Mouse (Mus musculus): Measurements from ENCODE around the gene Ttc28. TPM values are rescaled to one million over a fixed set of nuclear protein-coding genes. Genes with fewer than 3 reads are reported as not detected.
A peak's percentile ranks its signal among the peaks of the same experiment; 100 is the strongest.

Ttc28 gene
- polyA plus RNA-seq, 1 experiment from 2014 or later: 10.2 TPM

DNA sequence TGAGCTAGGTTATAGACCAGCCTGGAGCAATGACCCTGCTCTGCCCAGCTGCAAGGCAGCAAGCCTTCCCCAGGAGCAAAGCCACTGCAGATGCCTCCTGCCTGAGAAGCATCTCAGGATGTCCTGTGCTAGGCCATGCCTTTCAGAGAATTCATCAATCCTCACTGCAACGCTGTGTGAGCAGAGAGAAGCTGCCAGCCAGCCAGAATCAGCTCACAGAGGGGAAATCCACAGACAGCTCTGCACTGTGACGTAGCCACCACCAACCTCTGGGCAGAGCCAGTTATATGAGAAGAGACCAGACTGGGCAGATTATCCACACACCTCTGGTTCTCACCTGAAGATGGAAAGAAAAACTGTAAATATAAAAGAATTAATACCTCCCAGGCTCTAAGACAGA, 315.2 kb downstream of the Ttc28 start:
- peak overlapping the region; percentile 23; the same call in 1 of the 2 replicates for H3K27ac ChIP-seq
- H3K4me1 ChIP-seq: peaks cover 6% of the 10 kb centered on the region; the same call in 1 of the 2 replicates
- ATAC-seq (ENCODE audit: insufficient read depth, low FRiP score, low read depth): no peak
- no peaks in the 10 kb centered on the region for H3K36me3 ChIP-seq
- H3K27me3 ChIP-seq (replicated peaks): no peaks in the 10 kb centered on the region
- H3K9me3 ChIP-seq: no peaks in the 10 kb centered on the region
- 59% methylated on average over 2 of the region's 2 CpGs for WGBS
- no peak overlapping the region for H3K9ac ChIP-seq
- H3K4me2 ChIP-seq: no peak overlapping the region
- no peak overlapping the region for H3K4me3 ChIP-seq (replicated peaks)

DNA sequence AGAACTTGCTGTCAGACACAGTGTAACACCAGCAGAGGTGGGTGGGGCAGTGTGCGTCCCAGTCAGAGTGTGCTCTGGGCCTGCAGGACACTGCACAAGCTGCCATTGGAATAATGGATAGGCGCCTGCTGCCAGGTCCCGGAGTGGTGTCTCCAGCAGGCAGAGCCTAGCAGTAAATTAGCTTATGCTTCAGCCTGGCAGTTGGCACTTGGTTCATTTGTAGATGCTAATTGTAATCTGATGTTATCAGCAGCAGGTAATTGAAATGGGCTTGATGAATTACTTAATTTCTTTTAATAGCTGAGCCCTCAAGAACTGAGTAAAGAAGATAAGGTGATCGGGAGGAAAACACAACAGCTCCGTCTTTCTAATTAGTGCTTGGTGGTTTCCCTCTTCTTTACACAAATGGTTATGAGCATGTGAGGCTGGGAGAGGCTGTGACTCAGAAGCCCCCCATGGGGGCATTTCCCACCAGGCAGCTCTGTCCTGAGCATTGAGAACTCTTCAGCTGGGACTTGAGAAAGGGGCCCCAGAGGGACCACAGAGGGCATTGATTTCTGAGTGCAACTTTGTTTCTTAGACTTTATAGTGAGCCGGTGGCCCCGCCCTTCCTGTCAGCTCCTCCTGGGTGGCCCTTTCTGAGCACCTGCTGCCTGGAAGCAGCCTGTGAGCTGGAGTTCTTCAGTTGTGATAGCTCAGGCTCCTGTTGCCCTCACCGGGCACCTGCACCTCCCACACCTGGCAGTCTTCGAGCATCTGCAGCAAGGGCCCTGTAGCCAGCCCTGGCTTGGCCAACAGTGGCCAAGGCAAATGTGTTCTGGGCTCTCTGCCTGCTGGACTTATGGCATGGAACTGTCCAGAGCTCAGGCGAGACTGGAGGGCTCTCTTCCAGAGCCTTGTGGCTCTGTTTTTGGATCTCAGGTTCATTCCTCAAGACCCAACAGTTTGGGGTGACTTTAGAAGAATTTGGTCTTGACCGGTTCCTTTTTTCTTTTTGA, 316.2 kb downstream of the Ttc28 start:
- no peak overlapping the region for H3K9ac ChIP-seq
- H3K36me3 ChIP-seq: no peaks in the 10 kb centered on the region
- no peaks in the 10 kb centered on the region for H3K27me3 ChIP-seq (replicated peaks)
- no peak overlapping the region for H3K4me3 ChIP-seq (replicated peaks)
- peaks cover 10% of the 10 kb centered on the region; the same call in 1 of the 2 replicates for H3K4me1 ChIP-seq
- peak overlapping the region; percentile 37; the same call in 1 of the 2 replicates for H3K27ac ChIP-seq
- H3K4me2 ChIP-seq: no peak overlapping the region
- H3K9me3 ChIP-seq: no peaks in the 10 kb centered on the region
- 44% methylated on average over 11 of the region's 11 CpGs for WGBS
- 0 out of 2 replicates have a peak, but pooled peaks have one; percentile 37 for ATAC-seq (ENCODE audit: insufficient read depth, low FRiP score, low read depth)

DNA sequence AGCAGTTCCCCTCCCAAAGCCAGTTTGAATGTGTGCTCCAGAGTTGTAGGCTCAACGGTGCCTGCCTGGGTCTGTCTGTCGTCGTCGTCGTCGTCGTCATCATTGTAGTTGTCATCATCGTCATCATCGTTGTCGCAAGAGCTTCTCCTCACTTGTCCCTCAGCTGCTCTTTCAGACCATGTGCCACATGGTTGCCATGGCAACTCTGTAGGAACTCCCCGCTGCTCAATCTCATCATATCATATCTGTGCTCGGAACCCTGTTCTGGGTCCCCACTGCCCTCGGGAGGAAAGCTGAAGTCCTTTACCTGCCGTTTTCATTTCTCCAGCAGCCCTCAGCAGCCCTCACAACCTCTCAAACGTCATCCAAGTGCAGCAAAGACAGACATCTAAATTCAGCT, 318.1 kb downstream of the Ttc28 start:
- Histone ChIP-seq H3K9ac (no peak overlapping the region), H3K4me3 (replicated peaks) (no peak overlapping the region), H3K4me1 (peaks cover 19% of the 10 kb centered on the region), H3K9me3 (no peaks in the 10 kb centered on the region), H3K27me3 (replicated peaks) (no peaks in the 10 kb centered on the region), H3K4me2 (no peak overlapping the region), H3K27ac (no peak overlapping the region), H3K36me3 (no peaks in the 10 kb centered on the region)
- 89% methylated on average over 15 of the region's 15 CpGs for WGBS
- ATAC-seq (ENCODE audit: insufficient read depth, low FRiP score, low read depth): no peak

DNA sequence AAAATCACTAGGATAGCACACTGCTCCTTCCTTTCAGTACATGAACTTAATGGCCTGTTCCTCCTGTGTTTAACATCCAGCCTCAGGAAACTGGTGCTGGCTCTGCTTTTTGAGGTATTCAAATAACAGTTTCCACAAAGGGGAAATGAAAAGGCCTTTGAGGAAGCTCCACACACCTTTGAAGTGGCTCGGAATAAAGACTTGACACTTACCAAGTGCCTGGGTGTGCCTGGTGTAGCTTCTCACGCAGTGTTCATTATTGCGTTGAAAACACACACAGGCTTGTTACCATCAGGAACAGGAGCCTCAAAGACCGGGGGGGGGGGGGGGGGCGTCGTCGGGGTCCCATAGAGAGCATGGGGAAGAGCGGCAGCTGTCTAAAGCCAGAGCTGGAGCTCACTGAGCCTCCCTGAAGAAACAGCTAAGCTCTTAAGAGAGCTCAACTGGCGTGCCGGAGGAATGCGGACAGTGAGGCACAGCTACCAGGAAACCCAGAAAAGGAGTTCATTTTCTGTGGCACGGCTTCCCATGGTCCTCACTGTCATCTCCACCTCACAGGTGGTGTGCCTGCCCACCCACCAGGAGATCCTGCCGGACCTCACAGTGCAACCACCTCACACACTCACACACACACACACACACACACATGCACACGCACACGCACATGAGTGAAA, 320.7 kb downstream of the Ttc28 start:
- no peak overlapping the region for H3K27ac ChIP-seq
- ATAC-seq (ENCODE audit: insufficient read depth, low FRiP score, low read depth): no peak
- H3K9ac ChIP-seq: no peak overlapping the region
- no peak overlapping the region for H3K4me2 ChIP-seq
- 42% methylated on average over 15 of the region's 15 CpGs for WGBS
- no peaks in the 10 kb centered on the region for H3K9me3 ChIP-seq
- no peaks in the 10 kb centered on the region for H3K36me3 ChIP-seq
- no peak overlapping the region for H3K4me3 ChIP-seq (replicated peaks)
- no peaks in the 10 kb centered on the region for H3K27me3 ChIP-seq (replicated peaks)
- peaks cover 33% of the 10 kb centered on the region for H3K4me1 ChIP-seq

DNA sequence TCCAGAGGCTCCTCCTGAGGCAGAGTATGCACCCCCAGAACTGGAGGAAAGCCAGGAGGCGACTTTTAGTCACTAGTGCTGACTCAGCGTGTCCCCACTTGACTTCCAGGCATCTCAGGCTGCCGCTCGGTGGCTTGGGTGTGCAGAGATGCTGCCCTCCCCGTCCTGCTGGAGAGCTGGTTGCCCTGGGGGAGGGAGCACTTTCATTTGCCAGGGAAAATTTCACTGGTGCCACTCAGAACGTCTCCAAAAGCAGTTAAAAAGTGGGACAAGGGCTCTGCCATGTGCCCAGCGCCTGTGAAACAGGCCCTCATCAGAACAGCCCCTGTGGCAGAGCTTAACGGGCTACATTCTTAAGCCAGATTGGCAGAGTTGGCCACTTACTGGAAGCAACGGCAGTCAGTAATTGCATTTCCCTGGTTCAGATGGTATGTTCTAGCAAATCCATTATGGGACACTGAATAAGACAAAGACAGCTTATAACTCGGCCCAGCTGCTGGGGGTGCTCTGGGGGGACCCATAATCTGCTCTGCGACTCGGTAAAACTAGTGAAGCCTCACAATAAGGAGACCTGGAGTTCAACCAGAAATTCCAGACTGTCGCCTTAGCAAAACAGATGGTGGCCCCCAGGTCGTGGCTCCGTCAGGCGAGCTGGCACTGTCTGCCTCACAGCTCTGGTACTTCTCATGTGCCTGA, 321.5 kb downstream of the Ttc28 start:
- H3K4me3 ChIP-seq (replicated peaks): no peak overlapping the region
- H3K27ac ChIP-seq: no peak overlapping the region
- no peak overlapping the region for H3K4me2 ChIP-seq
- H3K4me1 ChIP-seq: peaks cover 29% of the 10 kb centered on the region
- WGBS: 51% methylated on average over 16 of the region's 16 CpGs
- H3K9ac ChIP-seq: 0 out of 2 replicates have a peak overlapping the region, but pooled peaks have one; percentile 9
- H3K36me3 ChIP-seq: no peaks in the 10 kb centered on the region
- ATAC-seq (ENCODE audit: insufficient read depth, low FRiP score, low read depth): no peak
- H3K27me3 ChIP-seq (replicated peaks): no peaks in the 10 kb centered on the region
- H3K9me3 ChIP-seq: no peaks in the 10 kb centered on the region

DNA sequence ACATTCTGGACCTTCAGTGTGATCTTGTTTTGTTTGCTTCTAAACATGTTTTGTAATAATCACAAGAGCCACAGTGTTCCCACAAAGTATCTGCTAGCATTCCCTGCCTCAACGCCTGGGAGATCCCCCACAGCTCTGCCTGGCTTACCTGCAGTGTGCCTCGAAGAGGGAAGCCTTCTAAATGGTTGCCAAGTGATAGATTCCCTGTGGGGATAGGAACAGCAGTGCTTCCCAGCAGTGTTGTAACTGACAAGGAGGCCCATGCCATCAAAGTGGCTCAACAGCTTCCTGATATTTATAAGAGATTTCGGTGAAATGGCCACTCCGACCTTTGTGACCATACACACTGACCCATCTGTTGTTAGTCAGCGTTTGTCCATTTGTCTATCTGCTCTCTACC, 324.6 kb downstream of the Ttc28 start:
- Histone ChIP-seq H3K27me3 (replicated peaks) (no peaks in the 10 kb centered on the region), H3K27ac (no peak overlapping the region), H3K9me3 (no peaks in the 10 kb centered on the region), H3K4me2 (no peak overlapping the region), H3K9ac (no peak overlapping the region), H3K4me1 (peaks cover 37% of the 10 kb centered on the region), H3K36me3 (no peaks in the 10 kb centered on the region), H3K4me3 (replicated peaks) (no peak overlapping the region)
- WGBS: 73% methylated on average over 5 of the region's 5 CpGs
- ATAC-seq (ENCODE audit: insufficient read depth, low FRiP score, low read depth): no peak

DNA sequence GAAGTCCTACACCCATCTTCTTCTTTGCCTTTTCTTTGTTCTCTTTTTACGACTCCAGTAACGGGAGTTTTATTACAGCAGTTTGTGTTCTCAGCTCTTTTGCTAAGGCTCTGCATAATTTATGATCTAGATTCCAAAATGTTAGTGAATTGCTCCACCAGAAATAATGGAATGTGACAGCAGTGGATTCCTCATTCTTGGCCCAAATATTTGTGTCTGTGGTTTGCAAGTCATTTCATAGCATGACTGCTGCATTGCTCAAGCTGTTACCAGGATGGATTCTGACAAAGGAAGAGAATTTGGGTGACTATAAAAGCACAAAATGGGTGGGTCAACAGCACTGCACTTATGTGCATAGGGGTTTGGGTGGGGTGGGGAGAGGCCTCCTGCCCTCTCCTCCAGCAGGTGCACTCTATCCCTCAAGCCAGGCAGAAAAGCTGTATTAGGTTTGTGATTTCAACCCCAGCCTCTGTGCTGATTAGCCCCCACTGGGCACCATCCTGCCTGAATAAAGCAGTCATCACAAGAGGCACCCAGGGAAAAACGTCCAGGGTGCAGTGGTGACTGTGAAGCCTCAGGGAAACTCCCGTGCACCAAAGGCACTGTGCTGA, 325.5 kb downstream of the Ttc28 start:
- 34% methylated on average over 4 of the region's 4 CpGs for WGBS
- Histone ChIP-seq H3K4me3 (replicated peaks) (no peak overlapping the region), H3K36me3 (no peaks in the 10 kb centered on the region)

DNA sequence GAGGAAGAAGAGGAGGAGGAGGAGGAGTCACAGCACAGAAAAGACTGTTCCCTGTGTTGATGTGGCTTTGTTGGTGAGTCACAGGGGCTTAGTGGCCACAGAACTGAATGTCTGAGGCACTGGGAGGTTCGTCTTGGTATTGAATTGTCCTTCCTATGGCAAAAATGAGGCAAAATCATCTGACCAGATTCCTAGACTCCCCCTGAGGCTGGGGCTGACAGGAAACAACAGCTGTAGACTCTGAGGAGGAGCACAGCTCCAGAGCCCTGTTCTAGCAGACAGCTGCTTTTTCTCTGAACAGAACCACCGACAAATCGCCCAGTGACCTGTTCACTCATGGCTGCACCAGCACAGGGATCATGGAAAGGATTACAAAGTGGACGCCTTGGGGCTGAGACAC, 326.2 kb downstream of the Ttc28 start:
- H3K4me3 ChIP-seq (replicated peaks): no peak overlapping the region
- WGBS: 17% methylated on average over 4 of the region's 4 CpGs
- no peak; the same call in 1 of the 2 replicates for ATAC-seq (ENCODE audit: insufficient read depth, low FRiP score, low read depth)

More for the DNA sequence above, 325.5 kb downstream of the Ttc28 start:
- ATAC-seq (ENCODE audit: insufficient read depth, low FRiP score, low read depth): no peak
- H3K27me3 ChIP-seq (replicated peaks): no peaks in the 10 kb centered on the region
- no peaks in the 10 kb centered on the region for H3K9me3 ChIP-seq
- H3K4me2 ChIP-seq: no peak overlapping the region
- peak overlapping the region; percentile 35; the same call in 1 of the 2 replicates for H3K27ac ChIP-seq
- H3K4me1 ChIP-seq: peaks cover 37% of the 10 kb centered on the region
- no peak overlapping the region for H3K9ac ChIP-seq

DNA sequence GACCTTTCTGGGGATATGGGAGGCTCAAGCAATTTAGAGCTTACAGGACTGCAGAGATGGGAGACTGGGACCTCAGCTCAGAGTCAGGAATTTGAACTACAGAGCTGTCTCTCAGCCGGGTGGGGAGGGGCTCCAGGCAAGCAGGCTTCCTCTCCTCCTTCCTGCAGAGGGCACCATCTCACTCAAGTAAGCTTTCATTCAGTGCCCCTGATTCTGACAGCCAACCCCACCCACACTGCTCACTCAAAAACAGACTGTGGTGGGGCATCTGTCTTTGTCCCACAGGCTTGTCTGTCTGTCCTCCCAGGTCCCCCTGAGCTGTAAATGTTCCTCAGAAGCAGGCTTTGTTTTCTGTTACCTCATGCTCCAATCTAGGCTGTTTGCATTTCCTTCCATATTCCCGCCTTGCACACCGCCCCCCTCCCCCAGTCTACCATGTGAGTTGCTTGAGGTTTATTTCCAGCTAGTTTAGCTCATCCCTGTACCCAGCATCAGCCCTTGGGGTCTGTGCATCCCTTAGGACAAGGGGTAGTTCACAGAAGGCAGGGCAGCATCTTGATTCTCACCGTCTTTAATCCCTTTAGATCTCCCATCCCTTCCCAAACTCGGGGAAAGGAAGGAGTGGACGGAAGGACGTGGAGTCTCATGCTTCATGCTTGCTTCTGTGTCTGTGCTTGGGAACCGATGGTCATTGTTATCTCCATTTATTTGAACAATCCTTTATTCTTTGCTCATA, 328.5 kb downstream of the Ttc28 start:
- Histone ChIP-seq H3K36me3 (no peaks in the 10 kb centered on the region), H3K9ac (no peak overlapping the region), H3K4me1 (peaks cover 20% of the 10 kb centered on the region), H3K27ac (no peak overlapping the region), H3K4me2 (peak overlapping the region; percentile 37), H3K27me3 (replicated peaks) (no peaks in the 10 kb centered on the region), H3K4me3 (replicated peaks) (no peak overlapping the region), H3K9me3 (no peaks in the 10 kb centered on the region)
- WGBS: 42% methylated on average over 8 of the region's 8 CpGs
- 0 out of 2 replicates have a peak, but pooled peaks have one; percentile 36 for ATAC-seq (ENCODE audit: insufficient read depth, low FRiP score, low read depth)

More for the DNA sequence above, 326.2 kb downstream of the Ttc28 start:
- no peaks in the 10 kb centered on the region for H3K9me3 ChIP-seq
- no peaks in the 10 kb centered on the region for H3K27me3 ChIP-seq (replicated peaks)
- H3K4me1 ChIP-seq: peaks cover 32% of the 10 kb centered on the region
- no peak overlapping the region for H3K9ac ChIP-seq
- no peak overlapping the region for H3K4me2 ChIP-seq
- H3K27ac ChIP-seq: no peak overlapping the region
- H3K36me3 ChIP-seq: no peaks in the 10 kb centered on the region

DNA sequence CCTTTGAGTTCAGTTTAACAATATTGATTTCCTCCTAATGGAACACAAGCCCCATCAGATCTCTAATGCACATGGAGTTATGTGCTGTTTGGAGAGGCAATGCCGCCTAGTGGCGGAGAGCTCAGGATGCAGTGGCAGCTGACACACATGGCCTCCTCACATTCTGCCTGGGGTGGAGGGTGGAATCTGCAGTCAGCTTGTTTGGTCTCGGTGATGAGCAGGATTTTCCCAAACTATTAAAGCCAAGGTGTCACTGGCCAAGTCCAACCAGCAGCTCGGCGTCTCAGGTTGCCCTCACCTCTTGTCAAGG, 329.0 kb downstream of the Ttc28 start:
- no peak for ATAC-seq (ENCODE audit: insufficient read depth, low FRiP score, low read depth)
- WGBS: 39% methylated on average over 5 of the region's 5 CpGs
- H3K36me3 ChIP-seq: no peaks in the 10 kb centered on the region
- no peak overlapping the region for H3K27ac ChIP-seq
- no peaks in the 10 kb centered on the region for H3K9me3 ChIP-seq
- H3K4me3 ChIP-seq (replicated peaks): no peak overlapping the region
- 0 out of 2 replicates have a peak overlapping the region, but pooled peaks have one; percentile 37 for H3K4me2 ChIP-seq
- no peak overlapping the region for H3K9ac ChIP-seq
- H3K4me1 ChIP-seq: peaks cover 16% of the 10 kb centered on the region
- no peaks in the 10 kb centered on the region for H3K27me3 ChIP-seq (replicated peaks)

DNA sequence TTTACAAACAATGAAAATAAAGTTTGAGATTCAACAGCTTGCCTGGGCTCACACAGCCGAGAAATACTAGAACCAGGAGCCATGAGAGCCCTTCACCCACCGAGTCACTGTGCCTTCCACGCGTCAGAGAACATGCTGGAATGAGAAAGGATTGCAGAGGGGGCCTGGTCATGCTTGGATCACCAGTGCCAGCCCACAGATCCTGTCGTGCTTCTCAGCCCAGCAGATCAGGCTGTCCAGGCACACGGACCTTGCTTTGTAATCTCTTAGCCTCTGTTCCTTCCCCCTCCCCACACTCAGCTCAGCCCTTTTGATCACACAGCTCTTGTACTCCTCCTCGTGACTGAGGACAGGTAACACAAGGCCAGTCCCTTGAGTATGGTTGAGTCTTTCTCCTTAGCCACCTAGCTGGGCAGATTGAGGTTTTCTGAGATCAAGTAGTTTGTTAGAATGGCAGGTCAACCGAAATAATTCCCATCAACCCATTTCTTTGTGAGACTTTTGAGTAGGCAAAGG, 334.4 kb downstream of the Ttc28 start:
- Histone ChIP-seq H3K27ac (no peak overlapping the region), H3K36me3 (no peaks in the 10 kb centered on the region), H3K27me3 (replicated peaks) (no peaks in the 10 kb centered on the region), H3K9ac (no peak overlapping the region), H3K4me2 (no peak overlapping the region), H3K9me3 (no peaks in the 10 kb centered on the region), H3K4me3 (replicated peaks) (no peak overlapping the region), H3K4me1 (no peaks in the 10 kb centered on the region; the same call in 1 of the 2 replicates)
- no peak for ATAC-seq (ENCODE audit: insufficient read depth, low FRiP score, low read depth)
- WGBS: 62% methylated on average over 8 of the region's 8 CpGs

Data from stomach, embryonic 15.5 days (tissue).